Mouse (Mus musculus) brain, embryonic 14.5 days (tissue): Measurements from ENCODE around the gene Asic4.

Experiments
- CTCF ChIP-seq: fragments of 200-500 bp; IDR thresholded peaks from 2 replicates; pipeline ENCODE4 v1.5.1; 2012; ENCODE audit warnings: inconsistent platforms, mild to moderate bottlenecking, moderate library complexity, borderline replicate concordance; ENCODE audit not compliant: insufficient read depth, insufficient read length; ENCODE audit errors: extremely low read depth
- POLR2A ChIP-seq: fragments of 200-500 bp; IDR thresholded peaks from 2 replicates; pipeline ENCODE4 v1.6.1; 2012; ENCODE audit warnings: mild to moderate bottlenecking, inconsistent platforms, borderline replicate concordance; ENCODE audit not compliant: poor library complexity, insufficient read depth, insufficient read length, severe bottlenecking; ENCODE audit errors: extremely low read depth

GRCm38 (mm10) chr1:75421794-75422193 lies 28.4 kb upstream of the Asic4 start:
- TF ChIP-seq POLR2A (no peak), CTCF (no peak)
